Mouse (Mus musculus) forebrain, postnatal 0 days (tissue): ENCODE results near the gene Cep295. TPM values are rescaled to one million over a fixed set of nuclear protein-coding genes. Genes with fewer than 3 reads are reported as not detected.
"Not testable (repeated sequence)": the region's sequence is repeated elsewhere in the genome, so short reads cannot be mapped to it uniquely, and the experiment has no call there.

ENCODE experiments used
- ATAC-seq: fragments of 200-750 bp; cut with Nextera tagmentation; 2 replicates; pipeline ENCODE4 v1.8.0; 2017; ENCODE audit warnings: mild to moderate bottlenecking, moderate library complexity
- DNase-seq: peaks from one replicate; pipeline ENCODE4 v3.0.0-alpha.2; 2015
- H3K27ac ChIP-seq: fragments of 300-500 bp; sonication (generic); 2 replicates; pipeline ENCODE4 v1.5.1; 2014; ENCODE audit warnings: low read depth, mild to moderate bottlenecking, antibody characterized with exemption, low read length, moderate library complexity, mixed read lengths
- H3K27me3 ChIP-seq: fragments of 300-500 bp; sonication (generic); 2 replicates; pipeline ENCODE4 v1.6.1; 2014; ENCODE audit warnings: mild to moderate bottlenecking, low read length, mixed read lengths; ENCODE audit not compliant: insufficient read depth
- H3K36me3 ChIP-seq: fragments of 300-500 bp; sonication (generic); 2 replicates; pipeline ENCODE4 v1.6.1; 2014; ENCODE audit warnings: mild to moderate bottlenecking, moderate library complexity; ENCODE audit not compliant: insufficient read depth
- H3K4me1 ChIP-seq: fragments of 300-500 bp; sonication (generic); 2 replicates; pipeline ENCODE4 v1.6.1; 2014; ENCODE audit warnings: antibody characterized with exemption; ENCODE audit not compliant: insufficient read depth
- H3K4me2 ChIP-seq: fragments of 300-500 bp; sonication (generic); 2 replicates; pipeline ENCODE4 v1.6.1; 2014; ENCODE audit warnings: low read depth, mild to moderate bottlenecking, moderate library complexity
- H3K4me3 ChIP-seq: fragments of 300-500 bp; sonication (generic); 2 replicates; pipeline ENCODE4 v1.5.1; 2014; ENCODE audit warnings: low read depth, low read length, mixed read lengths
- H3K9ac ChIP-seq: fragments of 300-500 bp; sonication (generic); 2 replicates; pipeline ENCODE4 v1.6.1; 2014; ENCODE audit warnings: mild to moderate bottlenecking
- H3K9me3 ChIP-seq: fragments of 300-500 bp; sonication (generic); 2 replicates; pipeline ENCODE4 v1.6.1; 2016; ENCODE audit warnings: low read length
- CTCF ChIP-seq: sonication (generic); IDR thresholded peaks from 2 replicates; pipeline ENCODE4 v1.5.1; 2016; ENCODE audit warnings: antibody characterized with exemption, control low read depth, low read depth
- WGBS: fragments of 180-500 bp; shearing (Covaris S2); extraction: QIAGEN DNeasy Blood & Tissue Kit; methylation state at CpG from one replicate; pipeline ENCODE4 v1.1.7; 2014; 5-methylcytosine and 5-hydroxymethylcytosine counted together
- polyA plus RNA-seq: library from polyadenylated mRNA; unstranded; fragments of >200 nt; fragmentation: Nextera tagmentation; extraction: Ambion mirVana; gene quantifications from 2 replicates; pipeline ENCODE4 v1.2.1, GENCODE M21; 2015
- total RNA-seq: library from RNA; depleted of rRNA; stranded (reverse); fragments of >200 nt; gene quantifications from 2 replicates; pipeline ENCODE4 v1.2.3, GENCODE M21; 2014

Cep295 gene
- total and polyA plus RNA-seq, 2 experiments from 2014 or later: 8.7 to 45.7 TPM

DNA sequence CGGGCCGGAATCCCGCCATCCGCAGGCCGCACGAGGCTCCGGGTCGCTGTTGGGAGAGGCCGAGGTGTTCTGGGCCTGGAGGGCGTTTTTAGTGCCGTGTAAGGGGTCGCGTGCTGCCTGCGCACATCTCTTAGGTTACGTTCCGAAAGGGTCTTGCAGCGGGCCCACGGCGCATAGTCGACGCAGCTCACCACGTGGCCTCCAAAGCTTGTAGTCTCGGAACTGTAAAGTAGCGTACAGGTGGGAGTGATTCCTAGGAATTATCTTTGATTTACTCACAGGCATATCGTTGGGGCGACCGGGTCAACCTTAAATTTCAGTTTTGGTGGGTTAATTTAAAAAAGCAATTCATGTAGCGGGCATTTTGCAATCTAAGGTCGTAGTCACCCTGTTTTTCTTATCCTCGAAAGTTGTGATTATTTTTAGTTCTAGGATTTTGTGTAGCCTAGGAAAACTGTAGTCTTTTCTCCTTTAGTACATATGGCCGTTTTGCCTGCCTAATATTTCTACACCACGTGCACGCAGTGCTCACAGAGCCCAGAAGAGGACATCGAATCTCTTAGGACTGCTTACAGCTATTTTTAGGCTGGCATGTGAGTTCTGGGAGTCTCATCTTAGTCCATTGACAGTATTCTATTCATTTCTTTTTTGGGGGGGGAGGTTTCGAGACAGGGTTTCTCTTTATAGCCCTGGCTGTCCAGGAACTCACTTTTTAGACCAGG, 51.0 kb downstream of the Cep295 start, which contains the start of gene 4931406C07Rik:
Gene 4931406C07Rik, minus strand, starts transcription at position 51 of the 722 bp plus-strand sequence.
- peak within 1 kb of the TSS; percentile 90 for H3K27ac ChIP-seq
- no peak for TF ChIP-seq CTCF
- WGBS: under 1% methylated on average over 35 of the region's 35 CpGs

DNA sequence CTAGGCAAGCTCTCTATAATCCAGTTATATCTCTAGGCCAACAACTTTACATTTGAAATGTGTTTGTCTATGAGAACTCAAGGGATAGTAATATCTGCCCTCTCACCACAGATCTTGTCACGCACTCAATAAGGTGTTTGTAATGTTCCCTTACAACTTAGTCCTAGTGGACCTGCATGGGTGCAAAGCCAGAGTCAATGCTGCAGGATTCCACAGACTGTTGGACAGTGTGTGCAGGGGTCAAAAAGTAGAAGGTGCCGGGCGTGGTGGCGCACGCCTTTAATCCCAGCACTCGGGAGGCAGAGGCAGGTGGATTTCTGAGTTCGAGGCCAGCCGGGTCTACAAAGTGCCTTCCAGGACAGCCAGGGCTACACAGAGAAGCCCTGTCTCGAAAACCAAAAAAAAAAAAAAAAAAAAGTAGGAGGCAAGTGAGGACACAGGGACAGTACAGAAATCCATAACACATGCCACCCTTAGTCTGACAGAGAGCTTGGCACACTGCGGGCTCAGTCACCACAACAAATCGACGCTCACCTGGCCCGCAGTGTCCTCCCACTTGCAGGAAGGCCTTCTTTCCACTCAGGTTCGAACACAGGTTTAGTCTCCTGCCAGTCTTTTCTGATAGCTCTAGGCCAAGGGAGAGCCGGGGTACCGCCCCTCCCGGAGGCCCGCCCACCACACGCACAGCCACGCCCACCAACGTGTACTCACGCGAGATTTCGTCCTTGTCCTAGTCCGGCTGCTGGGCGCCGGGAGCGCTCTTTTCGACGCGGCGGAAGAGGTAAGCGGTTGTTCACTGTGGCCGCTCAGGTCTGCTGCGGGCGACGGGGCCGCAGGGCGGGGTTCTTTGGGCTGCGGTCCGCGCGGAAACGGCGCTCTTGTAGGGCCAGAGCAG, 51.8 kb downstream of the Cep295 start, which contains the start of gene Taf1d:
Gene Taf1d, plus strand, starts transcription at position 712 of the 895 bp plus-strand sequence.
- ATAC-seq (peak; percentile 98), DNase-seq (peak; percentile 95)
- Histone ChIP-seq H3K9me3 (no peaks in the 10 kb centered on the region), H3K4me3 (peak within 1 kb of the TSS; percentile 84), H3K4me1 (peaks cover 15% of the 10 kb centered on the region), H3K36me3 (peaks cover 17% of the 10 kb centered on the region), H3K4me2 (peak within 1 kb of the TSS; percentile 83), H3K9ac (peak within 1 kb of the TSS; percentile 92), H3K27me3 (no peaks in the 10 kb centered on the region), H3K27ac (peak within 1 kb of the TSS; percentile 90)
- TF ChIP-seq CTCF: no peak
- 14% methylated on average over 45 of the region's 45 CpGs for WGBS

More for the DNA sequence above, 51.0 kb downstream of the Cep295 start, which contains the start of gene 4931406C07Rik:
- peaks cover 21% of the 10 kb centered on the region for H3K36me3 ChIP-seq
- DNase-seq (peak; percentile 43), ATAC-seq (peak; percentile 89)
- H3K27me3 ChIP-seq: no peaks in the 10 kb centered on the region
- peak within 1 kb of the TSS; percentile 92 for H3K9ac ChIP-seq
- peaks cover 15% of the 10 kb centered on the region for H3K4me1 ChIP-seq
- peak within 1 kb of the TSS; percentile 84 for H3K4me3 ChIP-seq
- H3K9me3 ChIP-seq: no peaks in the 10 kb centered on the region
- H3K4me2 ChIP-seq: peak within 1 kb of the TSS; percentile 83

DNA sequence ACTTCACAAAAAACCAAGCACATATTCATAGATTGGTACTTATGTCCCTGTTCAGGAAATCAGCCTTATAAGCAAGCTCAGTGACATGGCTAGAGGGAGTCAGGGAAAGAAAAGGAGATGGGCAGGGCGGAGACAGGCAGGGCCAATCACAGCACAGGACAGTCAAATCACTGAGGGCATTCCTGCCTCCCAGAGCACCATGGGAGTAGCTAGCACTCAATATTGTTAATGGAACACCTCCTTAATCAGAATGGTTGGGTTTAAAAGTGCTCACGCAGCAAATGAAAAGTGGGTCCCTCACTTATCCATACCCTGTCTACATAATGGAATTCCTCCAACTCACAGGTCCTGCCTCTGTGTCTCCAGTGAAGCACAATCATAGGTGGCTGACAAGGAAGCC, 54.7 kb downstream of the Cep295 start:
- Histone ChIP-seq H3K27ac (no peak overlapping the region), H3K4me3 (no peak overlapping the region), H3K36me3 (no peaks in the 10 kb centered on the region), H3K9ac (no peak overlapping the region), H3K27me3 (no peaks in the 10 kb centered on the region), H3K4me1 (peaks cover 9% of the 10 kb centered on the region), H3K4me2 (no peak overlapping the region), H3K9me3 (no peaks in the 10 kb centered on the region)
- DNase-seq: no peak
- WGBS: 75% methylated on average over 2 of the region's 2 CpGs
- ATAC-seq: no peak
- no peak for TF ChIP-seq CTCF

DNA sequence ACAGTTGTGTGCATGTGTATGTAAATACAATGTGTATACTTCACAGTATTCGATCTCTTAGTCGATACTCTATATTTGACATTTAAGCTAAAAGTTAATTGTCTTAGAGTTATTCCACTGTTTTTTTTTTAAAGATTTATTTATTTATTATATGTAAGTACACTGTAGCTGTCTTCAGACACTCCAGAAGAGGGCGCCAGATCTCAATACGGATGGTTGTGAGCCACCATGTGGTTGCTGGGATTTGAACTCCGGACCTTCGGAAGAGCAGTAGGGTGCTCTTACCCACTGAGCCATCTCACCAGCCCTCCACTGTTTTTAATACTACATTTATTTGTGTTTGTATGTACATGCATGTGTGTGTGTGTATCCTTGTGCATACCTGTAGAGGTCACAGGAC, 55.6 kb downstream of the Cep295 start:
- H3K27ac ChIP-seq, H3K4me2 ChIP-seq: not testable (repeated sequence)

DNA sequence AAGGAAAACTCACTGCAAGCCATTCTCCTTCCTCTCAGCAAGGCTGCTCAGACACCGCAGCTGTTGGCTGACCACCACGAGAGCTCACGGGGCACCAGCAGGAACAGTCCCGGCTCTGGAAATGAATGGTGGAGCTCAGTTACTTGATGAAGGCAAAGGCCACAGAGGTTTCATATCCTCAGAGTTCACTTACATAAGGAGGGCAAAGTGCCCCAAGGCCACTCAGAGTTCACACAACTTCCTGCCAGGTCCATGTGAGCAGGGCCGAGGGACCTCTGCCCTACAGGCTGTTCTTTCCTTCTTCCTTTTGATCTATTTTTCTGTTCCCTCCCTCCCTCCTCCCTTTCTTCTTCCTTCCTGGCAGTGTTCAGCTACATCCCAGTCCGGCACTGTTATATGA, 56.2 kb downstream of the Cep295 start:
- 0 out of 2 replicates have a peak, but pooled peaks cover under 1% of the 10 kb centered on the region for H3K36me3 ChIP-seq
- H3K4me3 ChIP-seq: no peak overlapping the region
- no peaks in the 10 kb centered on the region for H3K9me3 ChIP-seq
- no peaks in the 10 kb centered on the region; the same call in 1 of the 2 replicates for H3K4me1 ChIP-seq
- no peak overlapping the region for H3K4me2 ChIP-seq
- DNase-seq: no peak
- no peak for TF ChIP-seq CTCF
- H3K9ac ChIP-seq: no peak overlapping the region
- H3K27ac ChIP-seq: no peak overlapping the region
- ATAC-seq: no peak
- no peaks in the 10 kb centered on the region for H3K27me3 ChIP-seq
- WGBS: 41% methylated on average over 6 of the region's 6 CpGs

More for the DNA sequence above, 55.6 kb downstream of the Cep295 start:
- H3K9me3 ChIP-seq, DNase-seq, H3K4me3 ChIP-seq, H3K9ac ChIP-seq, H3K27me3 ChIP-seq, ATAC-seq, H3K4me1 ChIP-seq, H3K36me3 ChIP-seq: not testable (repeated sequence)
- 79% methylated on average over 6 of the region's 6 CpGs for WGBS

- no peak overlapping the region for H3K4me3 ChIP-seq
- no peaks in the 10 kb centered on the region for H3K27me3 ChIP-seq
- peaks cover 7% of the 10 kb centered on the region; the same call in 1 of the 2 replicates for H3K36me3 ChIP-seq
- H3K27ac ChIP-seq: no peak overlapping the region
- 90% methylated on average over 5 of the region's 5 CpGs for WGBS
- H3K9ac ChIP-seq: no peak overlapping the region
- H3K4me1 ChIP-seq: no peaks in the 10 kb centered on the region; the same call in 1 of the 2 replicates
- DNase-seq: no peak
- H3K9me3 ChIP-seq: no peaks in the 10 kb centered on the region
- ATAC-seq: no peak
- TF ChIP-seq CTCF: no peak
- H3K4me2 ChIP-seq: no peak overlapping the region
These were observed 57.5 kb downstream of the Cep295 start for GRCm38 (mm10) chr9:15300056-15300455.

- WGBS: 79% methylated on average over 2 of the region's 2 CpGs
These were observed 59.1 kb downstream of the Cep295 start for GRCm38 (mm10) chr9:15298451-15298850.

More at GRCm38 (mm10) chr9:15298451-15298850, 59.1 kb downstream of the Cep295 start:
- Histone ChIP-seq H3K4me1 (no peaks in the 10 kb centered on the region; the same call in 1 of the 2 replicates), H3K4me3 (no peak overlapping the region), H3K9me3 (no peaks in the 10 kb centered on the region), H3K9ac (no peak overlapping the region), H3K36me3 (peaks cover 10% of the 10 kb centered on the region; the same call in 1 of the 2 replicates), H3K27ac (no peak overlapping the region), H3K27me3 (no peaks in the 10 kb centered on the region), H3K4me2 (no peak overlapping the region)
- no peak for TF ChIP-seq CTCF
- no peak for DNase-seq
- no peak for ATAC-seq
